Mouse (Mus musculus): ENCODE results near the gene Fry.

Fry gene

GRCm38 (mm10) chr5:150389589-150390377 lies 271.3 kb downstream of the Fry start:
- no peak for DNase-seq (ENCODE audit: low spot score)

- DNase-seq (ENCODE audit: low spot score), result no peak
Observed at GRCm38 (mm10) chr5:150390422-150390821, 272.0 kb downstream of the Fry start.

GRCm38 (mm10) chr5:150394645-150395044 lies 276.2 kb downstream of the Fry start:
- DNase-seq (ENCODE audit: low spot score), result no peak

- DNase-seq (ENCODE audit: low spot score), result no peak
Observed at GRCm38 (mm10) chr5:150402832-150403447, 284.5 kb downstream of the Fry start.

- DNase-seq (ENCODE audit: low spot score), result no peak
Observed at GRCm38 (mm10) chr5:150404867-150405266, 286.4 kb downstream of the Fry start.

- no peak for DNase-seq (ENCODE audit: low spot score)
Observed at GRCm38 (mm10) chr5:150408979-150409378, 290.5 kb downstream of the Fry start.

- DNase-seq (ENCODE audit: low spot score), result no peak
Observed at GRCm38 (mm10) chr5:150409451-150410045, 291.1 kb downstream of the Fry start.

- no peak for DNase-seq (ENCODE audit: low spot score)
Observed at GRCm38 (mm10) chr5:150412750-150413450, 294.5 kb downstream of the Fry start.

- no peak for DNase-seq (ENCODE audit: low spot score)
Observed at GRCm38 (mm10) chr5:150414823-150415222, 296.4 kb downstream of the Fry start.

GRCm38 (mm10) chr5:150417223-150417622 lies 298.8 kb downstream of the Fry start:
- no peak for DNase-seq (ENCODE audit: low spot score)

- DNase-seq (ENCODE audit: low spot score), result no peak
Observed at GRCm38 (mm10) chr5:150418035-150418434, 299.6 kb downstream of the Fry start.

- DNase-seq (ENCODE audit: low spot score), result no peak
Observed at GRCm38 (mm10) chr5:150425038-150425437, 306.6 kb downstream of the Fry start.

GRCm38 (mm10) chr5:150426595-150426994 lies 308.1 kb downstream of the Fry start:
- DNase-seq (ENCODE audit: low spot score), result no peak

GRCm38 (mm10) chr5:150431286-150431685 lies 312.8 kb downstream of the Fry start:
- DNase-seq (ENCODE audit: low spot score), result no peak

- no peak for DNase-seq (ENCODE audit: low spot score)
Observed at GRCm38 (mm10) chr5:150432960-150433359, 314.5 kb downstream of the Fry start.

GRCm38 (mm10) chr5:150436629-150437389 lies 318.4 kb downstream of the Fry start:
- DNase-seq (ENCODE audit: low spot score), result no peak

GRCm38 (mm10) chr5:150441690-150442089 lies 323.2 kb downstream of the Fry start:
- DNase-seq (ENCODE audit: low spot score), result peak; percentile 58

- DNase-seq (ENCODE audit: low spot score), result no peak
Observed at GRCm38 (mm10) chr5:150451281-150452003, 333.0 kb downstream of the Fry start.

- no peak for DNase-seq (ENCODE audit: low spot score)
Observed at GRCm38 (mm10) chr5:150452004-150452626, 333.7 kb downstream of the Fry start.

GRCm38 (mm10) chr5:150452671-150453070 lies 334.2 kb downstream of the Fry start:
- no peak for DNase-seq (ENCODE audit: low spot score)

GRCm38 (mm10) chr5:150453490-150453889 lies 335.0 kb downstream of the Fry start:
- DNase-seq (ENCODE audit: low spot score), result no peak
